Mouse (Mus musculus) spleen, adult 2 months (tissue): ENCODE measurements around the gene Trappc4.

Experiments
- CTCF ChIP-seq: fragments of 200-500 bp; IDR thresholded peaks from 2 replicates; pipeline ENCODE4 v1.5.1; 2011; ENCODE audit warnings: mild to moderate bottlenecking, inconsistent platforms; ENCODE audit not compliant: insufficient read depth, insufficient read length, insufficient replicate concordance; ENCODE audit errors: extremely low read depth
- POLR2A ChIP-seq: fragments of 200-500 bp; IDR thresholded peaks from 2 replicates; pipeline ENCODE4 v1.6.1; 2011; ENCODE audit warnings: low read depth, low read length, inconsistent platforms

GRCm38 (mm10) chr9:44398551-44398950 lies 8.8 kb downstream of the Trappc4 start:
- TF ChIP-seq POLR2A: no peak
- TF ChIP-seq CTCF: no peak
